Mouse (Mus musculus): ENCODE data around the gene Cep97.

GRCm38 (mm10) chr16:55863149-55863815, 71.4 kb downstream of the Cep97 start:
- TF ChIP-seq GATA1 (IDR thresholded peaks at IDR 0.05; ENCODE audit: low read length) (no peak), TAL1 (IDR thresholded peaks at IDR 0.05; ENCODE audit: low read length) (no peak)
